Mouse (Mus musculus) cerebellum, adult 2 months (tissue): ENCODE measurements around the gene Hdac11.

Experiments
- CTCF ChIP-seq: fragments of 200-500 bp; IDR thresholded peaks from 2 replicates; pipeline ENCODE4 v1.5.1; 2011; ENCODE audit warnings: low read depth, mild to moderate bottlenecking, control low read depth, low read length, moderate library complexity, borderline replicate concordance; ENCODE audit not compliant: insufficient read depth
- POLR2A ChIP-seq: fragments of 200-500 bp; IDR thresholded peaks from 2 replicates; pipeline ENCODE4 v1.6.1; 2011; ENCODE audit warnings: low read length, control low read depth, borderline replicate concordance; ENCODE audit not compliant: insufficient read depth

GRCm38 (mm10) chr6:91173221-91173880 is 16.9 kb downstream of the Hdac11 start:
- TF ChIP-seq POLR2A, result no peak
- TF ChIP-seq CTCF, result peak; percentile 67
